ENCODE assay signal across 12 mouse cellular contexts in the genomic region with DNA sequence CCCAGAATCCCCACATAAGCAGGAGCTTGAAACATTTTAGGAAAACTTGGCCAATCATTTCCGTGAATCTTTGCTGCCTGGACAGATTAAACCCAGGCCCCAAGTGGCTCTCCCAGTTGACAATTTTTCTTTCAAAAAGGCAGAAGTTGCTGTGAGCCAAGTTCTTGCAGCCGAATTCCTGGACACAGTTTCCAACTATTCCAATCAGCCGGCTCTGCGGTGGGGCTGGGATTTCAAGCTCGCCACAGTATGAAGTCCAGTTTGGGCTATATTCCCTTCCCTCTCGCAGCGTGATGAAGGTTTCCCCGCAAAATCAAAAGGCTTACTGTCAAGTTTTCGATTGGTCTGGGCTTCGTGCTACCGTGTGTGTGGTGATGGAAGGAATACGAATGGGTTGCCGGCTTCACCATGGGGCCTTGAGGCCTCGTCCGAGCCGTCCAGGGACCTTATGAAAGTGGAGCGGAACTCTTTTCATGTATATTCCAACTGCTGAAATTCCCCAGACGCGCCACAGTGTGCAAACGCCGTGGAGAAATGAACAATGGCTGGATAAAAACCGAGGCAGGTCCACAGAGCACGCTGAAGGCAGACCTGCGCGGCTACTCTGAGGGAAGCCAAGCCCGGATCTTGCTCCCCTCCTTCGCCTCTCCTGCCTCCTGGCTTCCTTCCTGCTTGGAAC.
DNase-seq lines count a peak whose midpoint lies in the region; ATAC-seq and TF ChIP-seq lines count a peak whose summit lies in the region.
"Had no signal": no experiment of that assay in that cellular context is flagged by ENCODE, and none has a peak within 500 bp of the region (broad histone marks: within the 10 kb centered on the region; RNA-seq: fewer than 3 reads in every experiment).

No protein-coding gene starts in this region.

- peak; percentile 46 for DNase-seq in kidney, postnatal 10 days
- no peak for DNase-seq in kidney, adult 9 months
- DNase-seq in hindbrain, postnatal 0 days (ENCODE audit: low spot score), result peak; percentile 57
- DNase-seq in frontal cortex, postnatal 25 days (ENCODE audit: low spot score in 2 of 2), result no peak
- no peak for DNase-seq in liver
- DNase-seq: cerebellum, adult 8-10 months; thymus, adult 18-20 months had no signal

- H3K4me2 ChIP-seq in embryonic facial prominence, embryonic 15.5 days (replicated peaks), result no peak overlapping the region; the same call in 1 of the 2 replicates
- H3K4me2 ChIP-seq in hindbrain, postnatal 0 days (ENCODE audit: low read depth, low read length), result peak overlapping the region; percentile 28
- peak overlapping the region; percentile 4; the same call in 1 of the 2 replicates for H3K4me2 ChIP-seq in stomach, embryonic 15.5 days
- H3K4me2 ChIP-seq: liver, embryonic 15.5 days had no signal

- H3K9me3 ChIP-seq in embryonic facial prominence, embryonic 15.5 days (replicated peaks), result no peaks in the 10 kb centered on the region
- no peaks in the 10 kb centered on the region for H3K9me3 ChIP-seq in hindbrain, postnatal 0 days (ENCODE audit: low read length)
- no peaks in the 10 kb centered on the region for H3K9me3 ChIP-seq in stomach, embryonic 15.5 days
- H3K9me3 ChIP-seq: liver, embryonic 15.5 days had no signal

- H3K4me3 ChIP-seq in embryonic facial prominence, embryonic 15.5 days (replicated peaks), result no peak overlapping the region
- no peak overlapping the region for H3K4me3 ChIP-seq in hindbrain, postnatal 0 days (ENCODE audit: low read length)
- no peak overlapping the region for H3K4me3 ChIP-seq in stomach, embryonic 15.5 days (replicated peaks)
- H3K4me3 ChIP-seq: liver, embryonic 15.5 days had no signal

- ATAC-seq in embryonic facial prominence, embryonic 15.5 days (ENCODE audit: insufficient number of reproducible peaks, low FRiP score, low TSS enrichment, low read depth), result no peak
- no peak for ATAC-seq in hindbrain, postnatal 0 days
- no peak for ATAC-seq in stomach, embryonic 15.5 days (ENCODE audit: insufficient read depth, low FRiP score, low read depth)
- ATAC-seq: inflammation-experienced regulatory T-cells, adult 6 months had no signal

- H3K27me3 ChIP-seq in embryonic facial prominence, embryonic 15.5 days, result no peaks in the 10 kb centered on the region
- H3K27me3 ChIP-seq in hindbrain, postnatal 0 days (ENCODE audit: insufficient read depth, low read length), result no peaks in the 10 kb centered on the region
- no peaks in the 10 kb centered on the region for H3K27me3 ChIP-seq in stomach, embryonic 15.5 days (replicated peaks)
- H3K27me3 ChIP-seq: CH12.LX; liver, embryonic 15.5 days had no signal

- no peaks in the 10 kb centered on the region for H3K36me3 ChIP-seq in embryonic facial prominence, embryonic 15.5 days
- no peaks in the 10 kb centered on the region for H3K36me3 ChIP-seq in hindbrain, postnatal 0 days (ENCODE audit: insufficient read depth, low read length)
- H3K36me3 ChIP-seq in stomach, embryonic 15.5 days, result no peaks in the 10 kb centered on the region
- H3K36me3 ChIP-seq: liver, embryonic 15.5 days had no signal

- peaks cover 82% of the 10 kb centered on the region for H3K4me1 ChIP-seq in embryonic facial prominence, embryonic 15.5 days
- H3K4me1 ChIP-seq in hindbrain, postnatal 0 days (ENCODE audit: insufficient read depth, low read length), result peaks cover 44% of the 10 kb centered on the region
- H3K4me1 ChIP-seq in stomach, embryonic 15.5 days, result peaks cover 28% of the 10 kb centered on the region
- H3K4me1 ChIP-seq: liver, embryonic 15.5 days had no signal

- H3K9ac ChIP-seq in embryonic facial prominence, embryonic 15.5 days, result no peak overlapping the region
- H3K9ac ChIP-seq in hindbrain, postnatal 0 days (replicated peaks; ENCODE audit: low read length), result no peak overlapping the region
- no peak overlapping the region for H3K9ac ChIP-seq in stomach, embryonic 15.5 days
- H3K9ac ChIP-seq: liver, embryonic 15.5 days had no signal

- H3K27ac ChIP-seq in embryonic facial prominence, embryonic 15.5 days (replicated peaks), result peak overlapping the region; percentile 17
- H3K27ac ChIP-seq in hindbrain, postnatal 0 days, result peak overlapping the region; percentile 68
- peak overlapping the region; percentile 48 for H3K27ac ChIP-seq in stomach, embryonic 15.5 days
- H3K27ac ChIP-seq: liver, embryonic 15.5 days had no signal

- WGBS in embryonic facial prominence, embryonic 15.5 days, result 54% methylated on average over 27 of the region's 27 CpGs
- WGBS in hindbrain, postnatal 0 days, result 20% methylated on average over 27 of the region's 27 CpGs
- 49% methylated on average over 27 of the region's 27 CpGs for WGBS in stomach, embryonic 15.5 days

- TF ChIP-seq CTCF in hindbrain, postnatal 0 days (IDR thresholded peaks at IDR 0.05; ENCODE audit: low read depth), result no peak

Comparison
In these comparisons a context has a peak if more than half of its experiments do, and no peak if none do; other contexts are left out.
1. DNase-seq: peak in kidney, postnatal 10 days (single experiment) and hindbrain, postnatal 0 days (single experiment); none in kidney, adult 9 months (single experiment), frontal cortex, postnatal 25 days (0 of 2) and liver (single experiment).
2. H3K27ac ChIP-seq: peak in every context shown above with its lines; median percentile 68 in hindbrain, postnatal 0 days; 48 in stomach, embryonic 15.5 days; 17 in embryonic facial prominence, embryonic 15.5 days.